Mouse (Mus musculus) testis, adult 2 months (tissue): Measurements from ENCODE around the gene Ppp1r12c.

Experiments used
- CTCF ChIP-seq: fragments of 200-500 bp; IDR thresholded peaks from 2 replicates; pipeline ENCODE4 v1.5.1; 2012; ENCODE audit warnings: low read depth, mild to moderate bottlenecking, inconsistent platforms, low read length, moderate library complexity; ENCODE audit not compliant: control insufficient read depth, insufficient read depth, insufficient replicate concordance
- POLR2A ChIP-seq: fragments of 200-500 bp; IDR thresholded peaks from 2 replicates; pipeline ENCODE4 v1.6.1; 2012; ENCODE audit warnings: low read depth, mild to moderate bottlenecking, inconsistent platforms, low read length, moderate library complexity; ENCODE audit not compliant: control insufficient read depth

DNA sequence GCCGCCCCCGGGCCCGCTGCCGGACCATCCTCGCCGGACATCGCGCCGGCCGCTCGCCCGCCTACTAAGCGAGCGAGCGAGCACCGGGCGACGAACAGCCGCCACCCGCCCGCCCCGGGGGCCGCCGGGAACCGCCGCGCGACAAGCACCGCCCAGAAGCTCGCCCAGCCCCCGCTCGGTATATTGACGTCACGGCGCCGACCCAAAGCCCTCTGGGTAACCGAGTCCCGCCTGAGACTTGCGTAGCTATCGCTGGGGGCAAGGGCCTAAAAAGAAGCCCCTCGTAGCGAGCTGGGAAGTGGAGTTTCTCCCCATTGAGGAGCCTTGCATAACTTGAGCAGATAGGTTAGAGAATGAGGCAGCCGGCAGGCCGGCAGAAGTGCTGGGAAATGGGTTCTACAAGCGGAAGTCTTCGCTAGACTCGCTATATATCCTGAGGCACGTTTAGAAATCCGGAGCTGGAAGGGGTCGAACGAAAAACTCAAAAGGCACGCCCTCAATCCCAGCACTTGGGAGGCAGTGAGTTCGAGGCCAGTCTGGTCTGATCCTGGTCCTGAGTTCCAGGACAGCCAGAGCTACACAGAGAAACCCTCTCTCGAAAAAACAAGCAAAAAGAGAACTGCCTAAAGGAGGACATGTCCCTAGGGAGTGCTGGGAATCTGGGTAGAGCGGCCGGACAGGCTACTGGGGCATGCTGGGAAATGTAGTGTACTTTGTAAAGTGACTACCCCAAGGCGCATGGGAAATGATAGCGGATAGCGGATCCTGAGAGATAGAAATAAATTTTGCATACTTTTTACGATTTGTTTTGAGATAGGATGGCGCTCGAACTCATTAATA lies at the start of gene Ppp1r12c:
- TF ChIP-seq CTCF (no peak), POLR2A (peak; percentile 75)
